Mouse (Mus musculus) liver (tissue): ENCODE results near the gene Cxxc4.
"Not testable (repeated sequence)": the region's sequence is repeated elsewhere in the genome, so short reads cannot be mapped to it uniquely, and the experiment has no call there.

Source experiments
- DNase-seq: peaks from one replicate; pipeline ENCODE4 v3.0.0-alpha.2; 2020; ENCODE audit warnings: mixed read lengths

Gene Cxxc4

DNA sequence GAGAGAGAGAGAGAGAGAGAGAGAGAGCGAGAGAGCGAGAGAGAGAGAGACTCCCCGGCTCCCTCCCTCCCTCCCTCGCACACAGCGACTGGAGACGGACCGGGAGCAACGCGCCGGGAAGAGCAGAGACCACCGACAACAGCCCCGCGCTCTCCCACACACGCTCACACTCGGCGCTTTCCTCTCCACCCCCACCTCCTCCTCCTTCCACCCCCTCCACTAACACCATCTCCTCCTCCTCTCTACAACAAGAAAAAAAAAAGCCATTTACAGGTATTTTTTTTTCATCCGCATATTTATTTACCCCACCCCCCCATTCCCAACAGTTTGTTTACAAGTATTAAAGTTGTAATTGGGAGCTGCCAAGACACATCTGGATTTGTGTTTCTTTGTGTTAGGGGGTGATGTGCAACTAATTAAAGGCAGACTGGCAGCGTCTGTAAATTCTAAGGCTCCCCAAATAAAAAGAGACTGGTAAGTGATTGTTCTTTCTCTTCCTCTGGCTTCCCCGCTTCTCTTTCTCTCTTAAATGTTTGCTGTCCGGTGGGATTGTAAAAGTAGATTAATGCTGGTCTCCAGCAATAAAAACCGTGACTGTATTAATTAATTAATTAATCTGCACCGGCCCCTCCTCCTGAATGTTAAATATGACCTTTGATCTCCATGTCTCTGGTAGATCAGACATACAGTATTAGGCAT is at the start of gene Cxxc4:
TSS of gene Cxxc4 (plus strand) at position 71 of the 699 bp plus-strand sequence.
- DNase-seq, result no peak

DNA sequence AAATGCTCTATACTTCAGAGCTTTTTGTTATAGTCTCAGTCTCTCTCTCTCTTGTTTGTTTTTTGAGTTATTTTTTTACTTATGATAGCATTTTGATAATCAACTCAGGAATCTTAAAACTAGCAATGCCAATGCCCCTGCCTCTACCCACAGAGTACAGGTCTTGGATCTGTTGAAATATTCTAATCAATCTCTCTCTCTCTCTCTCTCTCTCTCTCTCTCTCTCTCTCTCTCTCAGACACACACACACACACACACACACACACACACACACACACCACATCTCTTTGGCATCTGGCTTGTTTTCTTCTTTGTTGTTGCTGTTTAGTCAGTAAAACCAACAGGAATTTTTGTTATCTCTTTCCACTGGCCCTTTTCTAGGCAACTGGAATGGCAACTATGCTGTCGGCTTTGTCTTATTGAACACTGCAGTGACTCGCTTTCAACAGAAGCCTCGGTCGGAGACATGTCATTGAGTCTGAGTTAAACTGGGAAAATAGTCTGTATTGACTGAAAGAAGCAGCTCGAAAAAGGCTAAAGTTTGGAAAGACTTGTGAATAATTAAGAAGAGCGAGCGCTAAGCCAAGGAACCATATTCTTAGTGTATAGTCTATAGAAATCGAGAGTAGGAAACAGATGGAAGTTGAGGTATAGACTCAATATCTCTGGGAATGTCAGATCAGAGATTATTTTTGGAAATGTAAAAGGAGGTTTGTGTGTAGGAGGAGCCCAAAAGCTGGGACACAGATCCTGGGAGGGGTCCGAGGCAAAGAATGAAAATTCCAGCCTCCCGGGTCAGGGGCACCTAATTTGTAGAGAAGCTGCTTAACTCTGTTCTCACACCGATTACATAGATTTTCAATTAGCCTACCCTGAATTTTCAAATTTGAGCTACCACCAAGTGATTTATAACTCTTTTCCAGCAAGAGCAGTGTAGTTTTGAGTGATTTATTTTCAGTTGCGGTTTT is 47.0 kb upstream of the Cxxc4 start:
- DNase-seq, result no peak

DNA sequence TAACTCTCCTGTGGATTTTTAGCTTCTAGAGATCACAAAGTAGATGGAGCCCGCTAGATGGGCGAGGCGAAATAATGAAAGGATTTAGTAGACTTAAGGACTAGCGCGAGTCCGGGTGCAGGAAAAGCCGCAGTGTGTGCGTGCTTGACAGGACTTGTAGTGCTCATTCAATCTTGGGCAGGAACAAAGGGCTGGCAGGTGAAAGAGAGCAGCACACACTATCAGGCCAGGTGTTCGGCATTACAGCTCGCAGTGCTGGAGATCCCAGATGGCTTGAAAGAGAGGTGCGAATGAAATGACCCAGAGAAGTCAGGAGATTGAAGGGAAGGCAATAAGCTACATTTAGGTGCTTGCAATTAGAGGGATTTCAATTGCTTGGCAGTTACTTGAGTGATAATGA is 46.2 kb upstream of the Cxxc4 start:
- DNase-seq, result no peak

DNA sequence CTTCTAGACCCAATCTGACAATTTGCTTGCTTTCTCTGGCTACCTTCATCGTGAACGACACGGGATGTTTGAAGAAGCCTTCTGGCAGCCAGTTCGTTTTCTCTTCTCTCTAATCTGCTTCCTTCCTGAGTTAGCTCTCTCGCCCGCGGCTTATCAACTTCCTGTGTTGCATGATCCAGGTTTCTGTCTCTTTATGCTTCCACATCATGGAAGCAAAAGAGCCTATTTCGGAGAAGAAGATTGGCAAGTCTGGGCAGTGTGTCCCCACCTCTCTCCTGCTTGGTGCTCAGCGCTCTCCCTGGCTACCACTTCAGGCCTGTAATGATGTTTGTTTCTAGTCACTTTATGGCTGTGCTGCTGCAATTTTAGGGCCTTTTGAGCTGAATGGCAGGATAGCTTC is 36.4 kb upstream of the Cxxc4 start:
- DNase-seq, result no peak

DNA sequence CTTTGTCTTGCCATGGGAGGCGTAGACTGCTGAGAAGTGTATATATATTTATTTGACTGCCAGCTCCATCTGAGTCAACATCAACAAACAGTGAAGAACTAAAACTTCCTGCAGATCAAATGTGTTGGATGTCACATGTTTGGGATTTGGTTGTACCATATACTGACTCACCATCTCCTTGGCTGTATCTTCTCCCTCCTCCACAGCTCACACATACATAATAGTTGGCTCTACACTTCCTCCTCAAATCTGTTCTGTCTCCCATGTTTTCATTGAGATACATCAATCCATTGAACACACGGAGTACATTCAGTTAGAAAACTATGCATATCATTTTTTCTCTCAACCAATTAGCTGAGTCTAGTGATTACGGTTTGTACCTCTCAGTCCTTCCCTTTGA is 29.7 kb upstream of the Cxxc4 start:
- DNase-seq, result no peak

DNA sequence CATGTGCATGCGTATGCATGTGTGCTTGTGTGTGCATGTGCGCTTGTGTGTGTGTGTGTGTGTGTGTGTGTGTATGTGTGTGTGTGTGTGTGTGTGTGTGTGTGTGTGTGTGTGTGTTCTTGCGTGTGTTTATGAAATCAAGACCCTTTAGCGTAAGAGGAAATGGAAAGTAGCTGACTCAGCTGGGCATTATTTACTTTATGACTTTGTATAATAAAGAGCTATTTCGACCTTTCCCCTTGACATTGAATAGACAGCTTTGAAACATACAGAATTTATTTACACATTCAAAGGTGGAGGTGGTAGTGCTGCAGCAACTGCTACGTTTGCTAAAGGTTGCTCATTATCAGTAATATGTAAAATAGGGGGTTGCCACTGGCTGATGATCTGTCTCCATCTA is 25.3 kb upstream of the Cxxc4 start:
- no peak for DNase-seq

DNA sequence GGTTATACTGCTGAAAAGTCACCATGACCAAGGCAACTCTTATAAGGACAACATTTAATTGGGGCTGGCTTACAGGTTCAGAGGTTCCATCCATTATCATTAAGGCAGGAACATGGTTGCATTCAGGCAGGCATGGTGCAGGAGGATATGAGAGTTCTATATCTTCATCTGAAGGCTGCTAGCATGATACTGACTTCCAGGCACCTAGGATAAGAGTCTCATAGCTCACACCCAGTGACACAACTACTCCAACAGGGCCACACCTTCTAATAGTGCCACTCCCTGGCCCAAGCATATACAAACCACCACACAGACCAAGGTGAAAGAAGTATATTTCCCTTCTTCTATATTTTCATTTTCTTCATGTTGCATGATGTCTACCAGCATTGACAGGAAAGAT is 16.4 kb upstream of the Cxxc4 start:
- not testable (repeated sequence) for DNase-seq

DNA sequence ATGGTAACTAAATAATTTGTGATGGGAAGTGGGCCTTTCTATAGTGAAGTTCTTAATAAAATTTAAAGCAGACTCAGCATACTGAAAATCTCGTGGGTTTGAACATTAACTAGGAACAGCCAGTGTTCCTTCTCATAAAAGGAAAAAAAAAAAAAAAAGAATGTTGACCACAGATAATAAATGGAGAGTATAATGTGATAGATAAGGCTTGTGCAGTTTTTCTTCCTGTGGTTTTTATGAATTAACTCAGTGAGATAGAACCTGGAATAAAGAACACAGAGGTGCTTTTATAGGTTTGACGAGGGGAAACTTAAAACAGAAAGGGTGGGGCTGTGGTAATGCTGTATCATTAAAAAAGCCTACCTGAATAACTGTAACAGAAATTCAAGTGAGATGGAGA is 15.3 kb upstream of the Cxxc4 start:
- DNase-seq, result no peak

DNA sequence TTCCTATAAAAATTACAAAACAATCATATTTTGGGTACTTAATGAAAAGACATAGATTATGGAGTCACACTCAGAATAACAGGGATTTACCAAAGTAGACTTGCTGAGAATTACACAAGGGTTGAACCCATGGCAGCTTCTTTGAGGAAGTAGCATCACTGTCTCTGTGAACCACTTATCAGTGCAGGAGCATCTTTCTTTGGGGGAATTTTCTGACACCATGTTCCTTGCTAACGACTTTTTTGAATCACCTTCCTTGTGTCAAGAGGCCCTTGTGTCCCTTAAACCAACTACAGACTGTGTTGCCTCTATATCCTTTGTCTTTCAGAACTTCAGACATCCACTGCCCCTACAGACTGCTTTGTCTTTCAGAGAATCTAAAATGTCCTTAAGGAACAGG is 13.7 kb upstream of the Cxxc4 start:
- DNase-seq, result no peak

DNA sequence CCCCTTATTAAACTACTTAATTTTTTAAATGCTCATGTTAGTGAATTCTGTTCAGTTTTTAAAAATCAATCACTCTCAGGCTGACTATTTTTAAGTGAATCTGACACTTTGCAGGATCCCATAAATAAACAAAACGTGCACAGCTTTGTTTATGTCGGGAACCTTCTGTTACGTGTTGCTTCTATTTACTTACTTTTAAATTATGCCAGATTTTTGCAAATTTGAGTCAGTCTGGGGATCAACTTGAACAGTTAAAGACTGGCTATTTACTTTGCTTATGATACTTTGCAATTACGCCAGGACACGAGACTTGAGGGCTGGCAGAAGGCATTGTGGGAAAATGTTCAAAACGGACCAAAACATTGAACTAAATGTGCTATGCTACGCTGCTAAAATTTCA is 12.3 kb upstream of the Cxxc4 start:
- no peak for DNase-seq

DNA sequence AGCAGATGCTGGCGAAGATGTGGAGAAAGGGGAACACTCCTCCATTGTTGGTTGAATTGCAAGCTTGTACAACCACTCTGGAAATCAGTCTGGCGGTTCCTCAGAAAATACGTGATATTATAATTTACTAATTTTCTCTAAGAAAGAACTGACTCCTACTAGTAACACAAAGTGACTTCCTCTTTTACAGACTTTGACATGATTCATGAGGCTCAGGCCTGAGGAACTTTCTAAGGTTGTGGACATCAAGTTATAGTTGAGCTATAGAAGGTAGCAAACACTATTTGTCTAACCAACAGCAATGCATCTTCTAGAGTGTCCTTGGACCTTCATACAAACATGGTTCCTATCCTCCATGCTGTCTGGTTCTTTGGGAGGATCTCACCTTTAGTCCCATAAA is 10.4 kb upstream of the Cxxc4 start:
- no peak for DNase-seq

DNA sequence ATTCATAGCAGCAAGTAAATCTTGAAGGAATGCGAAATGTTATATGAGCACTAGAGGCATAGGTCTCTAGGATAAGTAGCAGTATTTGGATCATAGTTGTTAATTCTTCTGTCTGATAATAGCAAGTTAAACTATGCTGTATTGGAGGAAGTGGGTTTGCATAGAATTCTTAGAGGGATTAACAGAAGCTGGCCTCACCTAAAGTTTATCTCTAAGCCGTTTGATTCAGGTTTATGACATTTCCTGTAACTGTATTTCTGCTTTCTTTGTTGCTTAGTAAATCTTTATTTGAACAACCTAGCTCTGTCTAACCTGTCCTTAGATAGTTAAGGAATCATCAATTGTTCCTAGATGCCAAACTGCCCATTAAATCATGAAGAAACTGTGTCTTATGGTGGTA is 3.5 kb upstream of the Cxxc4 start:
- no peak for DNase-seq

DNA sequence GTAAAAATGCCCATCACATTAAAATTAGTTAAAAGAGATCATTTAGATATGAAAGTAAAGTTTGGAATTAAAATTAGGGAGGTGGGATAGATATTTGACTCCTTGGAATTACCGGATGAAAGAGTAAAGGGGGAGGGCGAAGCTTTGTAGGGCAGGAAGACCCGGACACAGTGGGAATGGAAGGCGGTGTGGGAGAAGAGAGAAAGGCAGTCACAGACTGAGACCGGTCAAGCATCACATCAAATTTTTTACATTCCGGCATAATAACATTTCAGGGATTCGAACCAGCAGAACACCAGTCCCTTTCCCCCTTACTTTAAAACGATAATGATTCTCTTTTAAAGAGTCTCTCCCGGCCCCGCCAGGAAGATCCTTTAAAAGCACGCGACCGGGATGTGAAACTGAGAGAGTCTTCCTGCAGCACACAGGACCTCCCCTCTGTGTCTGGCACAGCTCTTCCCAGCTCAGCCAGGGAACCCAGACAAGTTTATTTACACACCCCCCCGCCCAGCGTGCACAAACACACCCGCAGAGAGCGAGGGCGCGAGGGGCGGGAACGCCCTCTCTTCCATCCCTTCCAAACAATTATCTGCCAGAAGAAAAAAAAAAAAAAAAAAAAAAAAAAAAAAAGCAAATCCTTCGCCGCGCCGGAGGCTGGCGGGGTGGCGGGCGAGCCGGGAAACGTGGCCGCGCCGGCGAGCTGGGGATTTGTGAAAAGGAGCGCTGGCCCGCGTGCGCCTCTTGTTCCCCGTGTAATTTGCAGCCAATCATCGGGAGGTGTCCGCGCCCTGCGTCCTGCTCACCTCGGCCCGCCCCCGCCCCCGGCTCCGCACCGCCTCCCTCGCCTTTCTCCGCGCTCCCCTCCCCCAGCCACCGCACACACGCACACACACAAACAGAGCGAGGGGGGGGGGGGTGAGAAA is 532 bp upstream of the Cxxc4 start:
- DNase-seq, result peak; percentile 61

DNA sequence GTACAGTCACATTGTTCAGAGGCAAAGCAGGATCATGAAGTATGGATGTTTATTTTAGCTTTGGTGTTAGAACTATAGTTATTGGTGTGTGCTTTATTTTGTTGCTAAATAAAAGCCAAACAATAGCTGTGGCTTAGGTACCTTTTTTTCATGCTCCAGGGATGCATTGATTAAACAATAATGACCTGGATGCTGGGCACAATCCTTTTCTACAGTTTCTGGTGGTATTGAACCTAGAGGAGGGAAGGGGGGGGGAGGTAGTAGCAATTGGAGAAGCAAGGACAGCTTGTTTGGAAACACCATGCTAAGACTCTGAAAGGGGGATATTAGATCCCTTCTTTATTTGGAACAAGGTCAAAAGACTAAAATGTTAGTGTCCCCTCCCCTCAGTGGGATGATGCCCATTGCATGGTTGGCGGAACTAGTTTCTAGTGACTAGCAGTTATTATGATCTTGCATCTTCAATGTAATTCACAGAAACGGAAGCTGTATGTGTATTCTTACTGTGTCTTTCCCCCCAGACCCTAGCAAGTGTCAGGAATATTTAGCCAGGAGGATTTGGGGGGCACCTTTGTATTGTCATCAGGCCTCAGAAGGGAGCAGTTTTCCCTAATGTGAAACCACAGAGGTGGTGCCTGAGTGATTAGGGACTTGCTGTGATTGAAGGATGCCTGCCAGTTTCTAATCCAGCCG is 975 bp downstream of the Cxxc4 start:
- DNase-seq, result no peak

DNA sequence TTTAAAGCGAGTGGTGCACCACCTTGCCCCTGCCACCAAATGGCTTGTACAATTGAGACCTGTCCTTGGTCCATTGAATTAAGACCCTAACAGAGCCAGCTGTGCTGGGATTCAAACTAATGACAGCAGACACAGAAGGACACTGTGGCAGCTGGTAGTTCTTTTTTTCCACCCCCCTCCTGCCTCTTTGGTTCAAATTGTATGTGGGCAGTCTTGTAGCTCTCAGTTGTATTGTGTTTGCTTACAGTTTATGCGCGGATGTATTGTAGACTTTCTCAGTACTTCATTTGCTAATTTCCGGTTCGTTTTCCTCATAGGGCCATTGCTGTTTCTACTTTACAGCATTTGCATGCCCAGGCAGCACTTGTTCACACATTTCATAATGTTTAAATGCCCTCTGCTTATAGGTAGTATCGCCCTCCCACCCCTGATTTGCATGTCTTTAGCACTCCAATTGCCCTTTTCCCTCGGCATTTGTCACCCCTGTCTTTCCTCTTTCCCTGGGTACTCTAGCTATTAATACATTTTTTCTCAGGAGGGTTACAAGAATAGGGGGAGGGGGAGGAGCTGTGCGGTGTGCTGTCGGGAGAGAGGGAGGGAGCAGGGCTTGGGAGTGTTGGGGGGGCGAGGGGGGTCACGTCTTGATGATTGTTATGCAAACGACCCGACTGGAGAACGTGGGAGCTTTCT is 2.5 kb downstream of the Cxxc4 start:
- DNase-seq, result peak; percentile 3

DNA sequence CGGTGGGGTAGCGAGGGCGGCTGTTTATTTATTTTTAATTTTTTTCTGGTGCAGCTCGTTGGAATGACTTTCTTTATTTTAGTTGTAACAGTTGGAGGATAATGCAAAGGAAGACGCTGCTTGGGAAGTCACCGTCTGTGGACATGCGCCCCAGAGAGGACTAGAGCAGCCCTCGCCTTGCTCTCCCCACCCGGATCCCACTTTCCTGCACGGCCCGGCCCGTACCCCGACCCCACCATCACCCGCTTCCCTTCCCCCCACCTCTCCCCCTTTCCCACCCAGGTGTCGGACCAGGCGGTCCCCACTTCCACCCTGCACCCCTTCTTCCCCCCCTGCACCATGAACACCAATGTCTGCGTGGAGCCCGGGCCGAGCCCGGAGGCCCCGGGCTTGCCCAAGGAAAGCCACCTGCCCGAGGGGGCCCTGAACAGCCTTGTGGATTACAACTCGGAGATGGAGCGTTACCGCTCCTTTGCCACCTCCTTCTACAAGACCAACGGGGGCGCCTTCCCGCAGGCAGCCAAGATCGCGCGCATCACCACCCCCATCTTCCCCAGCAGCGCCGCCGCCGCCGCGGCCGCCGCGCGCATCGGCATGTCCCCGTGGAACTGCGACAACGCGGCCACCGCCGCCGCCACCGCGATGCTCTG is 3.2 kb downstream of the Cxxc4 start:
- DNase-seq, result peak; percentile 18

DNA sequence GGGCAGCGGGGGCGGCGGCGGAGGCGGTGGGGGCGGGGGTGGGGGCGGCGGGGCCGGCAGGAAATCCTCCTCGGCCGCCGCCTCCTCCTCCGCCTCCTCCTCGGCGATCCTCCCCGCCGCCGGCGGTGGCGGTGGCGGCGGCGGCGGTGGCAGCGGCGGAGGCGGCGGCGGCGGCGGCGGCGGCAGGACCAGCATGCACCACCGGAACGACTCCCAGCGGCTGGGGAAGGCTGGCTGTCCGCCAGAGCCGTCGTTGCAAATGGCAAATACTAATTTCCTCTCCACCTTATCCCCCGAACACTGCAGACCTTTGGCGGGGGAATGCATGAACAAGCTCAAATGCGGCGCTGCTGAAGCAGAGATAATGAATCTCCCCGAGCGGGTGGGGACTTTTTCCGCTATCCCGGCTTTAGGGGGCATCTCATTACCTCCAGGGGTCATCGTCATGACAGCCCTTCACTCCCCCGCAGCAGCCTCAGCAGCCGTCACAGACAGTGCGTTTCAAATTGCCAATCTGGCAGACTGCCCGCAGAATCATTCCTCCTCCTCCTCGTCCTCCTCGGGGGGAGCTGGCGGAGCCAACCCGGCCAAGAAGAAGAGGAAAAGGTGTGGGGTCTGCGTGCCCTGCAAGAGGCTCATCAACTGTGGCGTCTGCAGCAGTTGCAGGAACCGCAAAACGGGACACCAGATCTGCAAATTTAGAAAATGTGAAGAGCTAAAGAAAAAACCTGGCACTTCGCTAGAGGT is 3.9 kb downstream of the Cxxc4 start:
- DNase-seq, result peak; percentile 42

DNA sequence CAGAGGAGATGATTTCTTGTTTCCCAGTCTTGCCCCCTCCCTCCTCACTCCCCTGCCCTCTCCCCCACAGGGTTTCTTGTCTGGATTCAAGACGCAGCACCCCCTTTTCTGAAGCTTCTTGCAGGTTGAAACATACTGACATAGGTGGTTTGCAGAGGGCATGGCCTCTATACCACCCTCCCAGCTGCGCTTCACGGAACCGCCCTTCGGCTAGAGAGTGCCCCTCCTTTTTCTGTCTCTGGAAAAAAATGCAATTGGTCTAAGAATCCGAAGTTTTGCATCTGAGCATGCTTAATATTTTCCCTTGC is 4.4 kb downstream of the Cxxc4 start:
- DNase-seq, result no peak

DNA sequence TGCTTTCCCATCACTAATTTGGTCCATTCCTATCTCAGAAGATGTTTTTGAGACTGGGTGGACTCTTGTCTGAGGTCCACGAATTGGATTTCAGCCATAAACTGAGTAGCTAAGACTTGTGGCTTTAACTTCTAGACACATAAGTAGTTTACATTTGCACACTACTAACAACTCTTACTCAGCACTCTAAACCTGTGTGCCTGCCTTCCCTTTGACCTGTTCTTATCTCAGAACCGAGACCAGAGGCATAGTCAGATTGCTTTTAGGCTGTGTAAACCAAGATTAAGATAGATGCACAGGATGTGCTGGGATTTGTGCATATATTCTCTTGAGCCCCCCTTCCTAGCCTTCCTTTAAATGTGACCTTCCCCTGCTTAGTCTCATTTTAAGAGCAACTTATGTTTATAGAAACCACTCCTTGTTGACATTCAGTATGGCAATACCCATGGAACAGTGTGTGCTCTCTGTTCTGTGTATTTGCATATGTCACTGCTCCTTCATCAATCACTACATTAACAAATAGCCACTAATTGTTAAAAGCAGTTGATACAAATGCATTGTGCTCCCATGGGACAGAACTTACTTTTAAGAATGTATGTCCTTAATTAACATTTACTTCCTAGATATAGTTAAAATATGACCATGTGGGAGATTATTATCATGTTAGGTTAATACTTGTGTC is 7.0 kb downstream of the Cxxc4 start:
- DNase-seq, result no peak

DNA sequence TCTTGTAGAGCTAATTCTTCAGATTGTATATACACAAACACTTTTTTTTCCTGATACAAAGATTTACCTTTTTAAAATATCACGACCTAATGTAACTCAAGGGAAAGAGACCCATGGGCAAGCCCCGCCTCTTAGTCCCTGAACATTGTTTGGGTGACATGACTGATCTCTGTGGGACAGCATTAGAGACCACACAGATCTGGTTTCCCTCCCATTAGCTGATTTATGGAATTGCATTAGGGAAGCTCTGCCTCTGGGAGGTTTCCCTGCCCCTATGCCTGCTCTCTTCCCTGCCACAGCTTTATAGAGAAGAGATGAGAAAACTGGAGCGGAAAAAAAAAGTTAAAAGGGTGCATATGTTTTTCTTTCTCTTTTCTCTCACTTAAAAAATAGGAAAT is 7.6 kb downstream of the Cxxc4 start:
- DNase-seq, result no peak
